Mouse (Mus musculus): Measurements from ENCODE around the gene Myo15b.

Myo15b gene

GRCm38 (mm10) chr11:115875935-115876334, 17.7 kb downstream of the Myo15b start:
- DNase-seq (ENCODE audit: low spot score): no peak

- DNase-seq (ENCODE audit: low spot score): no peak
These were observed 18.2 kb downstream of the Myo15b start for GRCm38 (mm10) chr11:115876438-115876837.

- no peak for DNase-seq (ENCODE audit: low spot score)
These were observed 19.1 kb downstream of the Myo15b start for GRCm38 (mm10) chr11:115877174-115877755.

- DNase-seq (ENCODE audit: low spot score): no peak
These were observed 19.9 kb downstream of the Myo15b start for GRCm38 (mm10) chr11:115878071-115878470.

GRCm38 (mm10) chr11:115881002-115881401, 22.8 kb downstream of the Myo15b start:
- no peak for DNase-seq (ENCODE audit: low spot score)

GRCm38 (mm10) chr11:115883251-115883650, 25.0 kb downstream of the Myo15b start:
- no peak for DNase-seq (ENCODE audit: low spot score)

GRCm38 (mm10) chr11:115884361-115884760, 26.2 kb downstream of the Myo15b start:
- DNase-seq (ENCODE audit: low spot score): no peak

GRCm38 (mm10) chr11:115885281-115885680, 27.1 kb downstream of the Myo15b start:
- no peak for DNase-seq (ENCODE audit: low spot score)

GRCm38 (mm10) chr11:115886446-115886845, 28.2 kb downstream of the Myo15b start:
- no peak for DNase-seq (ENCODE audit: low spot score)

- DNase-seq (ENCODE audit: low spot score): no peak
These were observed 29.8 kb downstream of the Myo15b start for GRCm38 (mm10) chr11:115888020-115888419.

GRCm38 (mm10) chr11:115889159-115889558, 31.0 kb downstream of the Myo15b start:
- DNase-seq (ENCODE audit: low spot score): no peak

- no peak for DNase-seq (ENCODE audit: low spot score)
These were observed 34.0 kb downstream of the Myo15b start for GRCm38 (mm10) chr11:115892213-115892612.

GRCm38 (mm10) chr11:115893071-115893470, 34.9 kb downstream of the Myo15b start:
- no peak for DNase-seq (ENCODE audit: low spot score)

- DNase-seq (ENCODE audit: low spot score): no peak
These were observed 36.7 kb downstream of the Myo15b start for GRCm38 (mm10) chr11:115894755-115895520.

- DNase-seq (ENCODE audit: low spot score): no peak
These were observed 40.2 kb downstream of the Myo15b start for GRCm38 (mm10) chr11:115898446-115898845.

- DNase-seq (ENCODE audit: low spot score): peak; percentile 79
These were observed 40.7 kb downstream of the Myo15b start for GRCm38 (mm10) chr11:115898886-115899285.

GRCm38 (mm10) chr11:115899486-115900266, 41.5 kb downstream of the Myo15b start, which contains the start of gene Smim5:
TSS of gene Smim5 (plus strand) at chr11:115899966.
- no peak for DNase-seq (ENCODE audit: low spot score)

GRCm38 (mm10) chr11:115900561-115901337, 42.5 kb downstream of the Myo15b start:
- no peak for DNase-seq (ENCODE audit: low spot score)

- no peak for DNase-seq (ENCODE audit: low spot score)
These were observed 43.3 kb downstream of the Myo15b start for GRCm38 (mm10) chr11:115901338-115902161.

- DNase-seq (ENCODE audit: low spot score): no peak
These were observed 44.0 kb downstream of the Myo15b start for GRCm38 (mm10) chr11:115902177-115902576.

GRCm38 (mm10) chr11:115902831-115903230, 44.6 kb downstream of the Myo15b start:
- no peak for DNase-seq (ENCODE audit: low spot score)

All from left cerebral cortex, adult 11 months (tissue).